Mouse (Mus musculus) megakaryocyte, adult 5-6 weeks (primary cell): ENCODE results near the gene Socs7. TPM values are rescaled to one million over a fixed set of nuclear protein-coding genes. Genes with fewer than 3 reads are reported as not detected.

Source experiments
- ATAC-seq: 2 replicates; pipeline ENCODE4 v1.8.0; 2016; ENCODE audit warnings: mild to moderate bottlenecking, inconsistent platforms; ENCODE audit not compliant: poor library complexity, severe bottlenecking
- total RNA-seq, 2 experiments: library from RNA; stranded (forward) in 1 of 2; stranded (reverse) in 1 of 2; fragments of 153-499, 151-499 nt in 1 of 2; fragments of 221-1000, 200-1000 nt in 1 of 2; gene quantifications; 2 replicates each; pipeline versions ENCODE4 v1.2.3 to v1.2.4; 2015 to 2017

Socs7 gene
- total RNA-seq, 2 experiments from 2014 or later = 4.0 to 8.5 TPM

DNA sequence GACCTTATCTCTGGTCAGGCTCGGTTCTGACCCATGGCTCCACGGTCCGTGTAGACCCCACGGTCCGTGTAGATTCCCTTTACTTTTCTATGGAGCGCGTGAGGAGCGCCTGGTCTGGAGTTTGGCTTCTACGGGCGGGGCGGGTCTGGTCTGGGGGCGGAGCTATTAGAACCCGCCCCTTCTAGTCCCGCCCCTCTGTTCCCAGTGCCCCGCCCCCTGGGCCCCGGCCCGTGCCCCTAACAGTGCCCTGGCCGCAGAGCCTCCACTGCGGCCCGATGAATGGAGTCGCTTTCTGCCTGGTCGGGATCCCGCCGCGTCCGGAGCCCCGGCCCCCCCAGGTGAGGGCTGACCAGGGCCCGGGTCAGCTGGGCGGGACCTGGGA, 53.0 kb downstream of the Socs7 start, which contains the start of gene Arhgap23:
Arhgap23 (plus strand) TSS at position 204 of the 382 bp plus-strand sequence.
- ATAC-seq = peak; percentile 60

GRCm38 (mm10) chr11:97415712-97416636, 53.6 kb downstream of the Socs7 start:
- no peak; the same call in 1 of the 2 replicates for ATAC-seq

DNA sequence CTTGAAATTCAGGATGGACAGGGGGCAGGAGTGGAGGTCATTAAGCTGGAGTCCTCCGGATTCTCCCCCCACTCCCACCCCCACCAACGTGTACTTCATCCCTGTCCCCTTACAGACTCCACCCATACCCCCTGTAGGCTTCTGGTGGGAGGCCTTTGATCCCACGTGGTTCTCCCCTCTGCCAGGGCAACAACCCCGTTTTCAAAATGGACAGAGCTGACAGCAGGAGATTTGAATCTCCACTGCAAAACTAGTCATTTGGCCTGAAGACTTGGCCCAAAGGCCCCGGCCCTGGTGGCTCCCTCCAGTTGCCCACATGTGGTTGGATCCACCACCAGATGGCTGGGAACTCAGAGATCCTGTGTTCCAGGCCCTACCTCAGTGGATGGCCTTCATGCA, 54.3 kb downstream of the Socs7 start:
- ATAC-seq = no peak

DNA sequence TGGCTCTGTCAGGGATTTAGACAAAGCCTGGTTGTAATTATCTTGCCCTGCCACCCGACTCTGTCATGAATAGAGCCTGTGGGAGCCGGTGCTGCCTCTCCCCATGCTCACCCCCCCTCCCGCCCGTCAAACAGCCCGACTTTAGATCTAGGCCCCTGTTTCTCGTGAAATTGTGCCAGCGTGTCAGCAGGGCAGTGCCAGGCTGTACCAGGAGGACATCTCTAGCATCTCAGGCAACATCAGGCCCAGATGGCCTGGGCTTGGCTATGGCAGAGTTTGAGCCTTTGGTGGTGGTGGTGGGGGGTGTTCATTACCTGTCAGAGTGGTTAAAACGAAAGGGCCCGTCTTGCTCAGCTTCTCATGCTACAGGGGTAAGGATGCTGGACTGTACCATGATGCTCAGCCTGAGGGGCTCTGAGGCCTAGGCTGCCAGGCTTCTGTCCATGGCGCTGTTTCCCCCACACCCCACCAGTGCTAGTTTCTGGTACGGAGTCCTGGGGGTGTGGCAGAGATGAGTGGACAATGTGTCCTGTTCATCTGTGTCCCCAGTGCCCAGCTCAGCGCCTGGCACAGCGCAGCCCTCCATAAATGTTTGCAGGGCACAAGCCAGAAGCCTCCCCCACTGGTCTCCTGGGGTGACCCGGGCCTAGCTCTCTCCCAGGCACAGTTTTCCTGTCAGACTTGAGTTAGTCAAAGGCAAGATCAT, 56.6 kb downstream of the Socs7 start:
- ATAC-seq = no peak

DNA sequence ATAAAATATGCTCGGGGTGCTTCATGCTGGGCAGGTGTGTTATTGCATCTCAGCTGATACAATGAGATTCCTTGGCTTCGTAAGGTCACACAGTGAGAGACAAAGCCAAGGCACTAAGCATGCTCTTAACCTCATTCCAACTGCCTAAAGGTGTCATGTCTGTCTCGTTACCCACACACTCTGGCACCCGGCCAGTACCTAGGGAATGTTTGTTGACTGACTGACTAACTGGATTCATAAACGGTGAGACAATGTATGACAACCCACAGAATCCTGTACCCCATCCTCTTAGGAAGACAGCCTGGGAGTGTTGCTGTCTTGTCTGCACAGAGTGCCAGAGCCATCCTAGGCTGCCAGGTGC, 57.2 kb downstream of the Socs7 start:
- no peak for ATAC-seq

DNA sequence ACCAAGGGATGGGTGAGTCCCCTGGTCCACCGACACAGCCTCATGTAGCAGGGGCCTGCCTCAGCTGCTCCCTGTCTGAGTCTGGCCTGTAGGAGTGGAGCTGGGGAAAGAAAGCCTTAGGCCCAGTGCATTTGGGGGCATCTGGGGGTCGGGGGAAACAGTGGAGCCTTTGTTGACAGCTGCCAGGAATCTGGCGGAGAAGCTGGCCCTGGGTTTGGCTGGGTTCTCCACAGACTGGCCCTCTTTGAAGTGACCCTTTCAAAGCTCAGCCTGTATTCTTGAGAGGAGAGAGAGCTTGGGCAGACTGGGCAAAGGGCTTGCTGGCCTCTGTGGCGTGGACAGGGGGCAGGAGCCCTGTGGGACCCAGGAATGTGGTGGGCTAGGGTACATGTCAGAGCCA, 60.2 kb downstream of the Socs7 start:
- no peak for ATAC-seq

DNA sequence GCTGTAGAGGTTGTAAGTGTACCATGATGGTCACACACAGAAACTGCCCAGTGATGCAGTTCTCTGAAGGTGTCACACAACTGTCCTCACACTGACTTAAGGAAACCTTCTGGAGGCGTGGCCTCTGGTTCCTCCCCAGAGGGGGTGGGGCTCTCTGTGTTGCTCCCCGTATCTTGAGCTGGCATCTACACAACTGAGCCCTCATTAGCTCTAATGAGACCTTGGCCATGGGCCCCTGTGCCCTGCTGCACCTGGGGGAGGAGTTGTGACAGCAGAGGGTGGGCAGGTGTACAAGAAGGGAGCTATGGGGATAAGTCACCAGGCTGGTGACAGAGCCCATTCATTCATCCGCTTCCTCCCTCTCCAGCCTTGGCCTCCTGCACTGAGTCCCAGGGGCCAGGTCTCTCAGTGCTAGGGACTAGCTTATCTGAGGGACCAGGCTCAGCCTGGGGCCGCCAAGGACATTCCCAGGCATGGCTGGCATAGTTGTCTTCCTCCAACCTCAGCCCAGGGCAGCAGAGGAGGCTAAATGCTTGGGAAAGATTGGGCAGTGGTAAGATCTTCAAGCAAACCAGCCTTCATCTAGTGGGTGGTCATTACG, 61.8 kb downstream of the Socs7 start:
- no peak; the same call in 1 of the 2 replicates for ATAC-seq

DNA sequence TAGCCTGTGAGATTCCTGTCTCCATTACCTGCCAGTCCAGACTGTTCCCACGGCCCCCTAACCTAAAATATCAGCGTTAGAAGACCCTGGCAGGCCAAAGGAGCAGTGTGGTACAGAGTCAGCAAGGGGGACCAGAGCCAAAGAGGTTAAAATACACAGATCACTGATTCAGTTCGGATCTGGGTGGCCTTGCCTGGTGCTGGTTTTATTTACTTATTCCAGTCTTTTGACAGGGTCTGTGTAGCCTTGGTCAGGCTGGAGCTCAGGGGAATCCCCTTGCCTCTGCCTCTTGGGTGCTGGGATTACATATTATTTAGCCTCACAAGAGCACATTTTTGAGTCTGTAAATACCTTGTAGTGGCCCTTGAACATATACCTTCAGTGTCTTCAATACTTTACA, 62.5 kb downstream of the Socs7 start:
- ATAC-seq = no peak

DNA sequence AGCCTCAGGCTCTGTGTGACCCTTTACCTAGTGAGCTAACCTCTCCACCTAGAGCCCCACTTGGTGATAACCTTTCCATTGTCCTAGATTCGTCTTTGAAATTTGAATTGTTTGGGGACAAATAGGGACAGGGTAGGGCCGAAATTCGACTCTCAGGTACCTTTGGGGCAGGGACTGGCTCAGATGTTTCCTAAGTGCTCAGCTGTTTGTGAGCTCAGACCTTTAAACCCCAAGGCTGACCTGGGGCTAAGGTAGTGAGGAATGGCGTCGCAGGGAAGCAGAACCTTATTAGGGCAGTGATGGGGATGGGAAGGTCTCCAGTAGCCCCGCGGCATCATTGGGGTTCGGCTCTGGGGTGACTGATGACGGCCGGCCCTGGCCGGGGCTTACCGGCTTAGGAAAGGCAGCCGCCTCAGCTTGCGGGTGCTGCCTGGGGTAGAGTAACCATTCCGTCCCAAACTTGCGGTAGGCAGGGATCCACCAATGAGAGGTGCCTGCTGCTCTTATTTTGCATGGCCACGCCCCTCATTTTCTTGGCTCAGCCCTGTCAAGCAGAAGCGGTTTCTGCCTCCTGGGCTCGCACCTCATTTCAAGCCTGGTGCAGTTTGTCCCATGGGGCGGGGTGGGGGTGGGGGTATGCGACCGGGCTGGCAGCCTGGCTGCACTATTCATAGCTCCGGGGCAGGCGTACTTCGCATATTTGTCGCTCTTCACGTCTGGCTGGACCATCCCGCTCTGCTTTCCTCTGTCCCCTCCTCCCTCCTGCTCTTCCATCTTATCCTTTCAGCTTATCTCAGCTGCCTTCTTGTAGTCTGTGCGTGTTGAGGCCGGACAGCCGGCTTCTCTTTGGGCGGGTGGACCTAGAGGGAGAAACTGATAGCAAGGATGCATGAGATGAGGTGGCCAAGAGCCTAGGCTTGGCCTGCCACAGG, 65.7 kb downstream of the Socs7 start:
- peak; percentile 89 for ATAC-seq

DNA sequence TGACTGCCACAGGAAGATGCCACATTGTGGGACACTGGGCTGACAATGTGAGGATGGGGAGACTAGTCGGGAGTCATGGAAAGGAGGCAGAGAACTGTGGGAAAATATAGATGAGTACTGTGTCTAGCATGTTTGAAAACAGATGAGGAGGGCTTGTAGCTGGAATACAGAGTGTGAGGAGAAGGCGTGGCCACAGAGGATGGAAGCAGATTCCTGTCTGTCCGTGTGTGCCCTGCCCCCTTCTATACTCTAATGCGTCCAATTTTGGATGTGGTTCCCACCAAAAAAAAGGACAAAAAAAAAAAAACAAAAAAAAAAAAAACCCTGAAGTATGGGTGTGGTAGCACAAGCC, 66.4 kb downstream of the Socs7 start:
- ATAC-seq = no peak

GRCm38 (mm10) chr11:97429615-97430014, 67.3 kb downstream of the Socs7 start:
- ATAC-seq = no peak

DNA sequence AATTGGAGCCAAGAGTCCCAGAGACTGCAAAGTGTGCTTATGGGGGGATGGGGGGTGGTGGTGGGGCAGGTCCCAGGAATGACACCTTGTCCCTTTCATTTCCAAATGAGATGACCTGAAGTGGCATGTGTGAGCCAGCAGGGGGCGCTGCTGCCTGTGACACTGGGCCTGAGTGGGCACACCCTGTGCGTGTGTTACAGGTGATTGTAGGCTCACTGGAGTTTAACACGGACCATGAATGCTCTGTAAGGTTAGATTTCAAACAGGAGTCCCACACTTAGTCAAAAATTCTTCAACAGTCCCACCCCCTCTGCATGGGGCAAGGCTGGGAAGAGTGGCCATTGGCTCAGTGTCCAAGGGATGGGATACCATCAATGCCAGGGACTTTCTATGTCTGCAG, 69.7 kb downstream of the Socs7 start:
- ATAC-seq = peak; percentile 22; the same call in 1 of the 2 replicates

DNA sequence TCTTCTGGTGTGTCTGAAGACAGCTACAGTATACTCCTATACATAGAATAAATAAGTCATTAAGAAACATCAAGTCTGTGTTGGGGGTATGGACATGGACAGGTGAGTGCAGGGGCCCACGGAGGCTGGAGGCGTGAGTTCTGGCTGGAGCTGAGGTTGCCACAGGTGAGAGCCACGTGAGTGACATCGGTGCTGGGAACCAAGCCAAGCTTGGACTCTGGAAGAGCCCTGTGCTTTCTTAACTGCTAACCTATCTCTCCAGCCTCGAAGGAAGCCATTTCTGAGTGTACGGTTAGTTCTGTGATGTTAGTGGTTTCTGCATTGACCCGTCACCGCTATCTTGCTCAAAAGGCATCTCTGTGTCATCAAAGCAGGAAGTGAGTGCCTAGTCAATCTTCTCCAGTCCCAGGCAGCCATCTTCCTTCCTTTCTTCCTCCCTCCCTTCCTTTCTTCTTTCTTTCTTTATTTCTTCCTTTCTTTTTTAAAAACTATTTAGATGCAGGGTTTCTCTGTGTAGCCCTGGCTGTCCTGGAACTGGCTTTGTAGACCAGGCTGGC, 70.7 kb downstream of the Socs7 start:
- ATAC-seq = peak; percentile 8; the same call in 1 of the 2 replicates

GRCm38 (mm10) chr11:97434121-97434520, 71.8 kb downstream of the Socs7 start:
- ATAC-seq = no peak

DNA sequence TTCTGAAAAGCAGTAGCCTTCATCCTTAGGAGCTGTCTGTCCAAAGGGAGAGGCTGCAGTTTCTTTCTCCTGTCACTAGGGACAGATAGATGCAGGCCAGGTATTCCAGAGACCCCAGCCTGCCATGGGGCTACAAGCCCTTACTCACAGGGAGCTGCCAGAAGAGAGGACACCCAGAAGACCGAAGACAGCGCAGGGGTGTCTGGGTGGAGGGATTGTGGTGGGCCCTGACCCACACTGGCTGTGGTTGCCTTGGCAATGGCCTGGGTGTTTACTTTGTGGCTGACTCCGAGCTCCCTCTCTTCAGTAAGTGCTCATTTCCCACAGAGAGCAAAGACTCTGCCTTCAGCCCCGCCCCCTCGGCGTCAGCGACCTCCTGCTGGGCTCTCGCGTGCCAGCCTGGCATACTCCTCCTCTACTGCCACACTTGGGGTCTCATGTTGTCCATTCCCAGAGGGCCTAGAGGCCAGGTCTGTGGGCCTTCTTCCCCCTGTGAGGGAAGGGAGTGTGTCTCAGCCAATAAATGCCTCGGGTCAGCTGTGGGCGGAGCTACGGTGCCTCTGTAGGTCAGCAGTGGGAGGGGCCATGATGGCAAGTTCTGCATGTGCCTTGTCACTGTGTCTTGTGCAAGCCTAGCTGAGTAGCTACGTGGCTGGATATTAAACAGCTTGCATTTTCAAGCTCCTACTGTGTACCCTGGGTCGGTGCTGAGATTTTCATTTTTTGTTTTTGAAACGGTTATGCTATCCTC, 72.5 kb downstream of the Socs7 start:
- ATAC-seq = peak; percentile 74

DNA sequence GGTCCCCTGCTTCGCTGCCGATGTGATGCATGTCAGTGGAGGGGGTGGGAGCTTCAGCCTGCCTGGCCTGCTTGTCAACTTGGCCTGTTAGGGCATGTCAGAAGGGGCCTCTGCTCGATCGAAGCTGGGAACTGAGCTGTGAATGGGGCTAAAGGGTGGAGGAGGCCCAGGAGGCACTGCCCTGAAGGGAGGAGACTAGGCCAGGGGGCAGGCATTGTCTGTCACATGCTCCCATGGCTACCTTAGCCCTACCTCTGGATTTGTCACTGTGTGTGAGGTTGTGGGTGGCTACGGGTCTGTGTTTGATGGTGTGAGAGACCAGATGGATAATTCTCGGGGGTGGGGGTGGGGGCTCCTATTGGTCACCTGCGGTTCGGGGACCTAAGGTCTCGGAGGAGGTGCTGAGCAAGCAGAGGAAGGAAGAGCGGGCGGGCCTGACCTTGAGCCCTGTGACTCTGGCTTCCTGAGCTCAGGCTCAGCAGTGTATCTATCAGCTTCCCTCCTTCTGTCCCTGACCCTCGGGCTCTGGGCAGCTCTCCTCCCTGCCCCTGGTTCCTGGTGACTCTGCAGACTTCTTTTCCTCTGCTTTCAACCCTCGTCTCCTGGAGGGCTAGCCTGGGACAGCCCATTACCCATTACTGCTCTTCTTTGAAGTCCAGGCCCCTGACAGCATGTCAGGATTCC, 73.6 kb downstream of the Socs7 start:
- ATAC-seq = peak; percentile 55

GRCm38 (mm10) chr11:97437745-97438144, 75.4 kb downstream of the Socs7 start:
- ATAC-seq = no peak

DNA sequence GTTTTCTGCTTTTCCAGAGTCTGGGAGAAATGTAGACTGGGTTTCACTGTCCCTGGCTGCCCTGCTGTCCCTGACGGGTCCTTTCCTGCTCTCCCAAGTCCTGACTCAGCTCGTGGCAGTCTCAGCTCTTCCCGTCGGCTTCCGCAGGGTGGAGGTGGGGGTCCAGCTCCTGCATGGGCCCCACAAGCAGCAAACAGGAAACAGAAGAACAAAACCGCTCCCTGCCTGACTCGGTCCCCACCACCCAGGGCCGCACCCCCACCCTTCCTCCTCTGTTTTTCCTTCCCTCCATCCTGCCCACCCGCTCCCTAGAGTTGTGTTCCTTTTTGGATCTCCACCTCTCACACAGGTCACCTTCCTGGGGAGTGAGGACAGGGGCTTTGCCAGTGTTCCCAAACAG, 76.5 kb downstream of the Socs7 start:
- no peak for ATAC-seq

DNA sequence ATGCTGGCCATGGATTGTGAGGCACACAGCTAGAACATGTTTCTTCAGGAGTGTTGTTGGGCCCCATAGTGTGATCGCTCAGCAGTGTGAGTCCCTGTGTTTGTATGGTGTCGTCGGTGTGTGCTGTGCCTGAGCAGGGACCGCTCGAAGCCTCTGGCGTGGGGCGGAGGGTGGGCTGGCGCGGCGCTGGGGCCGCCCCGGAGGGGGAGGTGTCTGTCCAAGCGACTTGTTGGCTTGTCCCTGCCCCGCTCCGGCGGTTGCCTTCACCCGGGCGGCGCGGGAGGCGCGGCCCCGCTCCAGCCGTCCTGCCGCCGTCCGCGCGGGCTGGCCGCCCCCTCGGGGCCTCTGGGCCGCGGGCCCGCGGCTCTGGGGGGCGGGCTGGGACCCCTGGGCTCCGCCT, 77.6 kb downstream of the Socs7 start:
- 0 out of 2 replicates have a peak, but pooled peaks have one; percentile 15 for ATAC-seq
